Mouse (Mus musculus) kidney, embryonic 14.5 days (tissue): Measurements from ENCODE around the gene Cdkn2d. TPM values are rescaled to one million over a fixed set of nuclear protein-coding genes. Genes with fewer than 3 reads are reported as not detected.

Experiments
- ATAC-seq: fragments of 200-750 bp; cut with Nextera tagmentation; 2 replicates; pipeline ENCODE4 v1.8.0; 2017; ENCODE audit warnings: moderate number of reproducible peaks, mild to moderate bottlenecking, moderate TSS enrichment, moderate library complexity; ENCODE audit not compliant: low FRiP score, low TSS enrichment
- H3K27ac ChIP-seq: fragments of 300-500 bp; sonication (generic); 2 replicates; pipeline ENCODE4 v1.5.1; 2014; ENCODE audit warnings: low read depth, mild to moderate bottlenecking, low read length, moderate library complexity, mixed read lengths
- H3K27me3 ChIP-seq: fragments of 300-500 bp; sonication (generic); 2 replicates; pipeline ENCODE4 v1.6.1; 2014; ENCODE audit warnings: mild to moderate bottlenecking, low read length; ENCODE audit not compliant: control insufficient read depth, insufficient read depth
- H3K36me3 ChIP-seq: fragments of 300-500 bp; sonication (generic); 2 replicates; pipeline ENCODE4 v1.6.1; 2014; ENCODE audit warnings: low read length, mixed read lengths; ENCODE audit not compliant: control insufficient read depth, insufficient read depth
- H3K4me1 ChIP-seq: fragments of 300-500 bp; sonication (generic); 2 replicates; pipeline ENCODE4 v1.6.1; 2014; ENCODE audit warnings: low read length, mixed read lengths; ENCODE audit not compliant: control insufficient read depth, insufficient read depth
- H3K4me2 ChIP-seq: fragments of 300-500 bp; sonication (generic); replicated peaks from 2 replicates; pipeline ENCODE4 v1.6.1; 2014; ENCODE audit warnings: low read depth, mild to moderate bottlenecking, low read length
- H3K4me3 ChIP-seq: fragments of 300-500 bp; sonication (generic); 2 replicates; pipeline ENCODE4 v1.5.1; 2014; ENCODE audit warnings: mild to moderate bottlenecking, low read length
- H3K9ac ChIP-seq: fragments of 300-500 bp; sonication (generic); 2 replicates; pipeline ENCODE4 v1.6.1; 2014; ENCODE audit warnings: low read depth, mild to moderate bottlenecking, low read length, moderate library complexity
- H3K9me3 ChIP-seq: fragments of 300-500 bp; sonication (generic); 2 replicates; pipeline ENCODE4 v1.6.1; 2016; ENCODE audit warnings: low read length; ENCODE audit not compliant: control insufficient read depth
- WGBS: fragments of 180-500 bp; shearing (Covaris S2); extraction: QIAGEN DNeasy Blood & Tissue Kit; methylation state at CpG from one replicate; pipeline ENCODE4 v1.1.7; 2014; 5-methylcytosine and 5-hydroxymethylcytosine counted together
- polyA plus RNA-seq: library from polyadenylated mRNA; unstranded; fragments of >200 nt; fragmentation: Nextera tagmentation; extraction: Ambion mirVana; gene quantifications from 2 replicates; pipeline ENCODE4 v1.2.1, GENCODE M21; 2014

The Cdkn2d gene
- polyA plus RNA-seq, 1 experiment from 2014 or later: 45.3 TPM

GRCm38 (mm10) chr9:21238733-21239464 is 52.3 kb downstream of the Cdkn2d start, which contains the start of gene Keap1:
Gene Keap1 (minus strand): TSS chr9:21239361.
- peaks cover 16% of the 10 kb centered on the region for H3K36me3 ChIP-seq
- H3K4me2 ChIP-seq: peak within 1 kb of the TSS; percentile 68
- H3K27me3 ChIP-seq: peaks cover 12% of the 10 kb centered on the region
- H3K27ac ChIP-seq: peak within 1 kb of the TSS; percentile 90
- peak within 1 kb of the TSS; percentile 90 for H3K9ac ChIP-seq
- H3K9me3 ChIP-seq: peaks cover 3% of the 10 kb centered on the region; the same call in 1 of the 2 replicates
- peak; percentile 89 for ATAC-seq
- peak within 1 kb of the TSS; percentile 76 for H3K4me3 ChIP-seq
- under 1% methylated on average over 62 of the region's 90 CpGs for WGBS
- peaks cover 17% of the 10 kb centered on the region for H3K4me1 ChIP-seq

Other genes with a start within 250 kb of the Cdkn2d start
- gene Zglp1, start 224.3 kb downstream of the Cdkn2d start, polyA plus RNA-seq: 2.1 TPM in 1 of 2 replicates, not detected in the other
- gene Gm49373, start 218.3 kb downstream of the Cdkn2d start, polyA plus RNA-seq: 0.64 and 0.90 TPM in 2 replicates
- gene Fdx1l, start 217.8 kb downstream of the Cdkn2d start, polyA plus RNA-seq: 62.6 and 82.3 TPM in 2 replicates
- 2.8 and 3.1 TPM in 2 replicates for gene Gm38431, start 199.4 kb downstream of the Cdkn2d start, polyA plus RNA-seq
- gene Raver1, start 199.4 kb downstream of the Cdkn2d start, polyA plus RNA-seq: 70.6 and 96.0 TPM in 2 replicates
- 5.6 and 8.7 TPM in 2 replicates for gene Tyk2, start 160.2 kb downstream of the Cdkn2d start, polyA plus RNA-seq
- 366 and 377 TPM in 2 replicates for gene Cdc37, start 141.4 kb downstream of the Cdkn2d start, polyA plus RNA-seq
- 13.7 and 14.0 TPM in 2 replicates for gene Pde4a, start 125.7 kb downstream of the Cdkn2d start, polyA plus RNA-seq
- 26.8 and 34.2 TPM in 2 replicates for gene Keap1, start 52.0 kb downstream of the Cdkn2d start, polyA plus RNA-seq
- gene S1pr5, start 43.0 kb downstream of the Cdkn2d start, polyA plus RNA-seq: 0.07 and 0.19 TPM in 2 replicates
- gene Atg4d, start 26.1 kb downstream of the Cdkn2d start, polyA plus RNA-seq: 35.5 and 43.7 TPM in 2 replicates
- 15.3 and 18.6 TPM in 2 replicates for gene Kri1, start 3.4 kb downstream of the Cdkn2d start, polyA plus RNA-seq
- gene Ap1m2, start 20.9 kb upstream of the Cdkn2d start, polyA plus RNA-seq: 33.7 and 36.0 TPM in 2 replicates
- 46.2 and 80.5 TPM in 2 replicates for gene Slc44a2, start 29.3 kb upstream of the Cdkn2d start, polyA plus RNA-seq
- gene Ilf3, start 76.5 kb upstream of the Cdkn2d start, polyA plus RNA-seq: 122 and 235 TPM in 2 replicates
- gene Qtrt1, start 120.4 kb upstream of the Cdkn2d start, polyA plus RNA-seq: 55.7 and 76.0 TPM in 2 replicates
- gene Dnm2, start 133.5 kb upstream of the Cdkn2d start, polyA plus RNA-seq: 47.8 and 66.1 TPM in 2 replicates
- 118 and 156 TPM in 2 replicates for gene Tmed1, start 218.8 kb upstream of the Cdkn2d start, polyA plus RNA-seq
- 3.8 and 4.8 TPM in 2 replicates for gene AB124611, start 234.8 kb upstream of the Cdkn2d start, polyA plus RNA-seq